Mouse (Mus musculus) thymus, adult 2 months (tissue): ENCODE measurements around the gene Mecom.

ENCODE experiments used
- CTCF ChIP-seq: fragments of 200-500 bp; IDR thresholded peaks from 2 replicates; pipeline ENCODE4 v1.5.1; 2012; ENCODE audit warnings: mild to moderate bottlenecking, control low read depth, low read length, moderate library complexity, borderline replicate concordance; ENCODE audit not compliant: control insufficient read depth, poor library complexity, insufficient read depth; ENCODE audit errors: extremely low read depth
- POLR2A ChIP-seq: fragments of 200-500 bp; IDR thresholded peaks from 2 replicates; pipeline ENCODE4 v1.6.1; 2012; ENCODE audit warnings: mild to moderate bottlenecking, low read length, control low read depth, moderate library complexity; ENCODE audit not compliant: control insufficient read depth, poor library complexity, insufficient read depth; ENCODE audit errors: extremely low read depth

GRCm38 (mm10) chr3:30086139-30086538 is 461.7 kb downstream of the Mecom start:
- TF ChIP-seq CTCF = no peak
- TF ChIP-seq POLR2A = no peak
